In genomic region chr1:119570134-119570533, GRCm38 (mm10) we compare ENCODE assay signal across 29 mouse cellular contexts. TPM values are rescaled to one million over a fixed set of nuclear protein-coding genes. Genes with fewer than 3 reads are reported as not detected.
DNase-seq lines count a peak whose midpoint lies in the region; ATAC-seq and TF ChIP-seq lines count a peak whose summit lies in the region.
"Had no signal": no experiment of that assay in that cellular context is flagged by ENCODE, and none has a peak within 500 bp of the region (broad histone marks: within the 10 kb centered on the region; RNA-seq: fewer than 3 reads in every experiment).

No protein-coding gene starts in this region.

- H3K9me3 ChIP-seq in liver, postnatal 0 days (ENCODE audit: low read length), result no peaks in the 10 kb centered on the region
- H3K9me3 ChIP-seq in liver, embryonic 11.5 days (ENCODE audit: control insufficient read depth, low read length), result no peaks in the 10 kb centered on the region
- no peaks in the 10 kb centered on the region for H3K9me3 ChIP-seq in liver, embryonic 14.5 days (ENCODE audit: control insufficient read depth, low read length)
- H3K9me3 ChIP-seq: embryonic facial prominence, embryonic 10.5 days; embryonic facial prominence, embryonic 13.5 days; forebrain, embryonic 12.5 days; forebrain, embryonic 15.5 days; G1E; hindbrain, embryonic 10.5 days; hindbrain, embryonic 13.5 days had no signal

- no peak for TF ChIP-seq CTCF in liver, postnatal 0 days (IDR thresholded peaks at IDR 0.05; ENCODE audit: low read depth)
- TF ChIP-seq CTCF in liver, embryonic 14.5 days (IDR thresholded peaks at IDR 0.05; ENCODE audit: low read depth), result no peak

- H3K27me3 ChIP-seq in liver, postnatal 0 days (ENCODE audit: insufficient read depth, low read length), result no peaks in the 10 kb centered on the region
- H3K27me3 ChIP-seq in liver, embryonic 11.5 days (replicated peaks; ENCODE audit: control insufficient read depth, insufficient read depth, low read length), result no peaks in the 10 kb centered on the region
- no peaks in the 10 kb centered on the region for H3K27me3 ChIP-seq in liver, embryonic 14.5 days (ENCODE audit: control insufficient read depth, insufficient read depth, low read length)
- H3K27me3 ChIP-seq: CH12.LX; embryonic facial prominence, embryonic 13.5 days; forebrain, embryonic 12.5 days; forebrain, embryonic 15.5 days; hindbrain, embryonic 13.5 days had no signal

- H3K4me3 ChIP-seq in liver, postnatal 0 days (ENCODE audit: low read depth, low read length), result no peak overlapping the region
- H3K4me3 ChIP-seq in liver, embryonic 11.5 days (ENCODE audit: low read depth, low read length), result no peak overlapping the region
- no peak overlapping the region for H3K4me3 ChIP-seq in liver, embryonic 14.5 days (ENCODE audit: insufficient read depth in 1 of 2, low read depth in 2 of 2, low read length in 2 of 2)
- H3K4me3 ChIP-seq: embryonic facial prominence, embryonic 10.5 days; embryonic facial prominence, embryonic 13.5 days; erythroblast, embryonic 14.5 days; forebrain, embryonic 12.5 days; forebrain, embryonic 15.5 days; hindbrain, embryonic 10.5 days; hindbrain, embryonic 13.5 days had no signal

- ATAC-seq in liver, postnatal 0 days, result no peak
- ATAC-seq in liver, embryonic 11.5 days (replicated peaks; ENCODE audit: low FRiP score), result peak; percentile 80; the same call in 1 of the 2 replicates
- peak; percentile 77; the same call in 1 of the 2 replicates for ATAC-seq in liver, embryonic 14.5 days (ENCODE audit: insufficient read depth)
- ATAC-seq in megakaryocyte-erythroid progenitor cell, adult 5-6 weeks (replicated peaks; ENCODE audit: low FRiP score, low TSS enrichment, poor library complexity, severe bottlenecking), result peak; percentile 52; the same call in 1 of the 2 replicates
- ATAC-seq: forebrain, embryonic 15.5 days; hindbrain, embryonic 16.5 days had no signal

- TF ChIP-seq EP300 in liver, postnatal 0 days (IDR thresholded peaks at IDR 0.05; ENCODE audit: low read depth), result no peak
- peak; percentile 46 for TF ChIP-seq EP300 in liver, embryonic 14.5 days (IDR thresholded peaks at IDR 0.05; ENCODE audit: low read depth)

- H3K4me1 ChIP-seq in liver, postnatal 0 days (ENCODE audit: insufficient read depth), result no peaks in the 10 kb centered on the region
- H3K4me1 ChIP-seq in liver, embryonic 11.5 days (replicated peaks; ENCODE audit: control insufficient read depth, insufficient read depth, low read length), result no peaks in the 10 kb centered on the region; the same call in 1 of the 2 replicates
- H3K4me1 ChIP-seq in liver, embryonic 14.5 days (replicated peaks; ENCODE audit: control insufficient read depth in 2 of 2, insufficient read depth in 2 of 2, low read length in 1 of 2), result peaks cover 13 to 21% of the 10 kb centered on the region in 2 experiments
- H3K4me1 ChIP-seq: embryonic facial prominence, embryonic 10.5 days; embryonic facial prominence, embryonic 13.5 days; forebrain, embryonic 12.5 days; forebrain, embryonic 15.5 days; hindbrain, embryonic 10.5 days; hindbrain, embryonic 13.5 days had no signal

- DNase-seq in liver, result peak; percentile 52
- DNase-seq in liver, postnatal 0 days, result no peak
- no peak for DNase-seq in liver, embryonic 11.5 days (ENCODE audit: low spot score)
- DNase-seq in liver, embryonic 14.5 days (ENCODE audit: low read depth in 3 of 3, low spot score in 3 of 3), result peak in 2 of 3 experiments; percentile 31 to 41
- DNase-seq in testis, postnatal 10 days (ENCODE audit: low spot score), result no peak
- no peak for DNase-seq in urinary bladder, postnatal 10 days (ENCODE audit: low spot score)
- DNase-seq: adrenal gland, adult 2 months; adrenal gland, postnatal 14 days; B cell, adult 2 months; cerebellum, adult 11-12 months; cerebellum, adult 8-10 months; cerebellum, postnatal 10 days; cerebellum, postnatal 36 days; embryo, embryonic 11 days; gastrocnemius, postnatal 10 days; gastrocnemius, postnatal 36 days; heart, postnatal 36 days had no signal

- H3K9ac ChIP-seq in liver, postnatal 0 days (replicated peaks), result no peak overlapping the region
- H3K9ac ChIP-seq in liver, embryonic 11.5 days (ENCODE audit: low read depth, low read length), result no peak overlapping the region
- H3K9ac ChIP-seq in liver, embryonic 14.5 days (replicated peaks), result peak overlapping the region; percentile 21
- H3K9ac ChIP-seq: embryonic facial prominence, embryonic 13.5 days; forebrain, embryonic 12.5 days; forebrain, embryonic 15.5 days; hindbrain, embryonic 13.5 days had no signal

- H3K27ac ChIP-seq in liver, postnatal 0 days (ENCODE audit: low read depth), result no peak overlapping the region
- H3K27ac ChIP-seq in liver, embryonic 11.5 days (ENCODE audit: low read depth, low read length), result no peak overlapping the region
- H3K27ac ChIP-seq in liver, embryonic 14.5 days, result no peak overlapping the region
- H3K27ac ChIP-seq: embryonic facial prominence, embryonic 10.5 days; embryonic facial prominence, embryonic 13.5 days; forebrain, embryonic 12.5 days; forebrain, embryonic 15.5 days; hindbrain, embryonic 10.5 days; hindbrain, embryonic 13.5 days had no signal

- WGBS in liver, postnatal 0 days (ENCODE audit: insufficient replicate concordance), result 56% methylated on average over 1 of the region's 1 CpGs
- 30% methylated on average over 1 of the region's 1 CpGs for WGBS in liver, embryonic 11.5 days
- 12% methylated on average over 1 of the region's 1 CpGs for WGBS in liver, embryonic 14.5 days (ENCODE audit: insufficient replicate concordance)

- no peaks in the 10 kb centered on the region for H3K36me3 ChIP-seq in liver, postnatal 0 days (replicated peaks; ENCODE audit: insufficient read depth, low read length)
- no peaks in the 10 kb centered on the region for H3K36me3 ChIP-seq in liver, embryonic 11.5 days (ENCODE audit: control insufficient read depth, insufficient read depth, low read length)
- no peaks in the 10 kb centered on the region for H3K36me3 ChIP-seq in liver, embryonic 14.5 days (replicated peaks; ENCODE audit: control insufficient read depth, insufficient read depth, low read depth)

- no peak overlapping the region for H3K4me2 ChIP-seq in liver, postnatal 0 days (ENCODE audit: low read depth, low read length)
- peak overlapping the region; percentile 8; the same call in 1 of the 2 replicates for H3K4me2 ChIP-seq in liver, embryonic 11.5 days
- peak overlapping the region; percentile 45 for H3K4me2 ChIP-seq in liver, embryonic 14.5 days (ENCODE audit: low read depth)
- H3K4me2 ChIP-seq: embryonic facial prominence, embryonic 13.5 days; forebrain, embryonic 12.5 days; forebrain, embryonic 15.5 days; heart, embryonic 11.5 days; hindbrain, embryonic 13.5 days had no signal

RNA-seq across cellular contexts. Expression of gene Tmem185b, which starts 44.2 kb away (rescaled TPM):
- polyA plus RNA-seq in liver, postnatal 0 days (2015; fragmentation: Nextera tagmentation; extraction: Ambion mirVana), result 11.0 and 12.7 TPM in 2 replicates
- 17.6 and 21.7 TPM in 2 replicates for polyA plus RNA-seq in liver, embryonic 11.5 days (2014; fragmentation: Nextera tagmentation; extraction: Ambion mirVana)
- 6.0 and 7.0 TPM in 2 replicates for polyA plus RNA-seq in liver, embryonic 14.5 days (2012; rRNA removed)
- polyA plus RNA-seq in liver, embryonic 14.5 days (2014; fragmentation: Nextera tagmentation; extraction: Ambion mirVana), result 5.9 and 8.2 TPM in 2 replicates
- total RNA-seq in megakaryocyte-erythroid progenitor cell, adult 5-6 weeks (2014; fragmentation: Nextera tagmentation), result 5.7 and 7.7 TPM in 2 replicates
- total RNA-seq in megakaryocyte-erythroid progenitor cell, adult 5-6 weeks (2017), result 4.8 and 5.4 TPM in 2 replicates

Comparison
In these comparisons a context has a peak if more than half of its experiments do, and no peak if none do; other contexts are left out.
1. DNase-seq: peak in liver (single experiment) and liver, embryonic 14.5 days (2 of 3); none in liver, postnatal 0 days (single experiment), liver, embryonic 11.5 days (single experiment), testis, postnatal 10 days (single experiment) and urinary bladder, postnatal 10 days (single experiment).